Mouse (Mus musculus) brain, embryonic 14.5 days (tissue): ENCODE measurements at regions not wholly inside any gene's neighbourhood (a gene's known extent, or its start where the extent isn't known, plus 50 kb on each side); places are given as distances from the start of the nearest gene placed in this dataset.

Source experiments
- CTCF ChIP-seq: fragments of 200-500 bp; IDR thresholded peaks from 2 replicates; pipeline ENCODE4 v1.5.1; 2012; ENCODE audit warnings: inconsistent platforms, mild to moderate bottlenecking, moderate library complexity, borderline replicate concordance; ENCODE audit not compliant: insufficient read depth, insufficient read length; ENCODE audit errors: extremely low read depth
- POLR2A ChIP-seq: fragments of 200-500 bp; IDR thresholded peaks from 2 replicates; pipeline ENCODE4 v1.6.1; 2012; ENCODE audit warnings: mild to moderate bottlenecking, inconsistent platforms, borderline replicate concordance; ENCODE audit not compliant: poor library complexity, insufficient read depth, insufficient read length, severe bottlenecking; ENCODE audit errors: extremely low read depth

DNA sequence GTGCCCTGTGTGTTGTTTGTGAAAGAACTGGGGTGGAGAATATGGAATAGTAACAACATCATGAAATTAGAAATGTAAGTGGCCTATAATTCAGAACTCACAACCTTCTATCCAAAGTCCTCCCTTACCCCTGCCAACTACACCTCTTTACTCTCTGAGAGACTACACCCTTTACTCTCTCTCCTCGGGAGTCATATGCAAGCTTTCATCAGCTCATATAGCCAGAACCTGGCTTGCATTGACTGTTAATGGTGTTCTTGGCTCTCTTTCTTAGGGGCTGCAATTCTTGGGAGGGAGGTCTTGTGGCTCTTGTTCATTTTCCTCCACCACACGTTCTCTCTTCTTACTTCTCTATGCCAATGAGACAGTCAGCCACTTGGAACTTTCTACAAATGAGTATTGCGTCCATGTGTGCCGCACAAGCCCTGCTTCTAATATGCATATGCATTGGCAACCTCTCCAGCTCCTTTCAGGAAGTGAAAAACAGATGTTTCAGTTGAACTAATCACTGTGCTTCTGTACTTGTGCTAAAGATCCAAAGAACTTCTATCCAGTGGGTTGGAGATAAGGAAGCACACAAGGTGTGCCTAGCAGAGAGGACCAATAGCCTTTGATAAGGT lies 265.3 kb downstream of the Trib2 start:
- no peak for TF ChIP-seq CTCF
- TF ChIP-seq POLR2A = no peak
